Mouse (Mus musculus) 416B (cell line): ENCODE measurements around the gene Ptprn2.

ENCODE experiments used
- DNase-seq: peaks from one replicate; pipeline ENCODE4 v3.0.0; 2011; ENCODE audit warnings: low read depth

The Ptprn2 gene

DNA sequence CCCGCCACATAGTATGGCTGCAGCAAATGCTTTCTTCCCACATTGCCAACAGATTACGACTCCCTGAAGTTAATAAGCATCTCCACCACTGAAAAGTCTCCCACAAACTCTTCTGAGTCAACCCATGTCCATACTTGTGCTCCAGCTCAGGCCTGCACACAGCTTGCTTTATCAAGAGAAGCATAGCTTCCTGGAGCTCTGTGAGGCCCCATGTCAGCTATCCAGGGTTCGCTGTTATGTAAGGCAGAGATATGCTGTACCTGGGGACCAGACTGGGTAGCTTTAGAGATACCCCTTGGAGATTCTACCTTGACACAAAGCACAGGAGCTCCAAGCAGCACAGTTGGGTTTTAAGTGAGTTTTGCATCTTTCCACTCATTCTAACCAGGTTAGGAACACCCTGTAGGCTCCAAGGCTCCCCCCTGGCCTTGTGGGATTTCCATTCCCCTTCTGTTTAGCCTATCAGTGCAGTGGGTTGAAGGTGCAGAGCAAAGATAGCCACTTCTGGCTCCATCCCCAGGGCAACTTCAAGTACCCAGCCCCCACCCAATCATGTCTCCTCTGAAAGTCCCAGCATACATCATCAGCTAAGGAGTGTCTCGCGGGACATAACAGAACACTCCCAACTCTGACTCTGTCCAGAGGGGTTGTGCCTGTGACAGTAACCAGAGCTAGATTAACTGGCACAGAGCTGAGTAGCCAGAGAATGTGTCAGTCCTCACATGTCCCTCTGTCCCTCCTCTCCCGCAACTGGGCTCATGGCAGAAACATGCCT is 572.9 kb downstream of the Ptprn2 start:
- DNase-seq, result no peak

DNA sequence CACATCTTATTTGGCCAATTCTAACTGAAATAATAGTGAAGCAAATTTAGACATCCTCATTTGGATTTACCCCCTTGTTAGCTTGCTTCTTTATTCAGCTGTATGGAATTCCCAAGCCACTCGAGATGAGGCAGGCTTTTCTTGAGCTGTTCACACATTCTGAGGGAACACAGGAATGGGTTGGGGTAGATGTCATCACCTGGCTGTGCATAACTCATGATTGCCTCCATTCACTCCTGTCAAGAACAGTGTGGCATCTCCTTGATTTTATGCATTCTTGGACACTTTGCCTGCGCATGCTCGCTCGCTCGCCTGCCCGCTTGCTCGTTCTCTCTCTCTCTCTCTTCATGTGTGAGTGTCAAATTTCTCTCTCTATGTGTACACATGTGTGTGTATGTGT is 573.5 kb downstream of the Ptprn2 start:
- no peak for DNase-seq

DNA sequence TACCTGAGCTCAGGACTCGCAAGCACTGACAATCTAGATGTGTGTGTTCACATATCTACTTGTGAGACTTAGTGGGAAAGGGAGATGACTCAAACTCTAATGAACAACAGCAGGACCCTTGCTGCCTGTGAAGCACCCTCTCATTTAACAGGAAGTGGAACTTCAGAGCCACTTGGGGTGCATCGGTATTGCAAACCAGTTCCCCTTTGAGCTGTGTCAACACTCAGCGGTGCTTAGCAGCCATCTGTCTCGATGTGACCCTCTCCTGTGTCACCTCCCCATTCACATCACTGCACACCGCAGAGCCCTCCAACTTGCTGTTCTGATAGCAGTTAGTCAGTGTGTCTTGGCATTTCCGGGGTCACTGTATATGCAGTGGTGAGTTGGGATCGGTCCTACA is 592.1 kb downstream of the Ptprn2 start:
- DNase-seq, result no peak

DNA sequence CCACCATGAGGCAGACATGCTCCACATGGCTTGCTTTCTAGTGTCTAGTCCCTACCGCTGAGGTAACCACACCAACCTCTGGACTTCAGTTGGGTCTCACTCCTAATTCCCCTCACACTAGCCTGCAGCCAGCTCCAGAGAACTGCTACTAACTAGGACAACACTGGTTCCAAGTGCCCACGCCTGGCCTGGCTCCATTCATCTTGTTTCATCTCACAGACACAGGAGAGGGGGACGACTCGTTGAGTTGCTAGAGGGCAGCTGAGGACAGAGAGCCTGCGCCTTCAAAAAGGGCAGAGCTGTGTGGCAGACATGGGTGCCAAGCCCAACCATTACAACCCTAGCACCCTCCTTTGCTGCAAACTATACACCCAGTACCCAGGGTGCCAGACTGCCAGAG is 593.4 kb downstream of the Ptprn2 start:
- no peak for DNase-seq

DNA sequence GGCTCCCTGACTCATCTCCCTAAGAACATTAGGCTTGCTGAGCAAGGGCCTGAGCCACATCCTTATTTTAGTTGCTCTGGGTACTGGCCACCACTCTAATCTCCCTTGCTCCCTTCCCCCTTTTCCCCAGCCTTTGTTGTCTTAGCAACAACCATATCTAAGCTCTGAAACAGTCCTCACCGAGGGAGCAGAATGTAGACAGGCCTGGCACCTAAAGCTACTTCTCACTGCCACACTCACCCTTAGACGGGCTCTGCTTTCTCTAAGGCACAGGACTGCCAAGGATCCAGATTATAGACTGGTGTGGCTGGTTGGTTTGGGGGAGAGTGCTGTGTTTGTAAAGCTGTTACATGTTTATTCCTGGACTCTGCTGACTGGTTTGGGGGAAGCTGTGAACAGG is 594.2 kb downstream of the Ptprn2 start:
- no peak for DNase-seq

DNA sequence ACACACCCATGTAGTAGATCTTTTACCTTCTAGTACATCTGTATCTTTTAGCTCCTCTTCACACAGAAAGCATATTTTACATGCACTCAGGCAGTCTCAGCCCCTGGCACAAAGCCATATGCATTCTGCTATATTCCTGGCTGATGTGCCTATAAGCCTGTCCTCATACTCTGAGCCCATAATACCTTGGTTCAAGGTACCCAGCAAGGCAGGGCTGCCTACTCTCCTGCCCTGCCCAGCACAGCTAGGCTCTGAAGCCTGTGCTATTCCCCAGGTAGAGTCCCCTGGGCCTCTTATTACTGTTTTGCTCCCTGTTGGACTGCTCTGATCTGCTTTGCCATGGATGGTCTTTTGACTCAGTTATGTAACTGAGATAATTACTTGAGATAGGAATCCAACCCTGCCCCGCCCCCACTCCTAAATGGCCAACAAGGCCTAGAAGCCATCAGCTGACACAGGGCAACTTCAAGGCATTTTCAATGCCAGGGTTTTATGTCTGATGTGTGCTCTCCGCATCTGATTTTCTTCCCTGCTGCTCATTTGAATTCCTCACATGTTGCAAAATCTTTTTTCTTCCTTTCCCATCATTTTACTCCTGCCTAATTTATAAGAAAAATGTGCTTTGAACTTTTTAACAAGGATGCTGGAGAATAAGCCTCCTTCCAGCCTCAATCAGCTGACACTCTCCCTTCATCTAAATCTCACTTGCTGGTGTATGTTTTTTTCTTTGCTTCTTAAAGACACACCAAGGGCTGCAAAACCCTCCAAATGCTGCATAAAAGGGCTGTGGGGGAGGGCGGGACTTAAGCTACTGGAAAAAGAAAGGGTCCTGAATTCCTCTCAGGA is 598.6 kb downstream of the Ptprn2 start:
- no peak for DNase-seq

DNA sequence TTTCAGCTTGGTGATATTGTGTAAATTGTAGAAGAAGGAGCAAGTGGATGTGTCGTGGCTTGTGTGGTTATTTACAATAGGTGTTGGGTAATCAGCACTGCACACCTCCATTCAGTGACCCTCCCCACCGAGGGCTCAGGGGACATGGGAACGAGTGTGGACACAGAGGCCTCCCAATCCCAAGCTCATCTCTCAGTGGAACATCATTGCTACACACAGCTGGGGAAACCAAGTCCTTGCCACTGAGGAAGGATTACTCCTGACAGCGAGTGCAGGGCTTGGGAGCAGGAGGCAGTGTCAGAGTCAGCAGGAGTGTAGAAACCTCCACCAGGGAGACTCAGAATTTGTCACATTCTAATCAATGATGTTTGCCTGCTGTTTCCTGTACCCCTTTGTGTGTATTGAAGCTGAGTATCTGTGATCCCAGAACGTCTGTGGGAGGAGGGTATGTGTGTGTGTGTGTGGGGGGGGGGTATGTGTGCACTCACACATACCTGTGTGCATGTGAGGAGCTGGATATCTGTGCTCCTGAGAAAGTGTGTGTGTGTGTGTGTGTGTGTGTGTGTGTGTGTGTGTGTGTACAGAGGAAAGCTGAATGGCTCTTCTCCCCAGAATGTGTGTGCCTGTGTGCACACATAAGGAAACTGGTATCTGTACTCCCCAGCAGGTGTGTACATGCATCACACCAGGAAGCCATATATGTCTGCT is 599.3 kb downstream of the Ptprn2 start:
- no peak for DNase-seq

DNA sequence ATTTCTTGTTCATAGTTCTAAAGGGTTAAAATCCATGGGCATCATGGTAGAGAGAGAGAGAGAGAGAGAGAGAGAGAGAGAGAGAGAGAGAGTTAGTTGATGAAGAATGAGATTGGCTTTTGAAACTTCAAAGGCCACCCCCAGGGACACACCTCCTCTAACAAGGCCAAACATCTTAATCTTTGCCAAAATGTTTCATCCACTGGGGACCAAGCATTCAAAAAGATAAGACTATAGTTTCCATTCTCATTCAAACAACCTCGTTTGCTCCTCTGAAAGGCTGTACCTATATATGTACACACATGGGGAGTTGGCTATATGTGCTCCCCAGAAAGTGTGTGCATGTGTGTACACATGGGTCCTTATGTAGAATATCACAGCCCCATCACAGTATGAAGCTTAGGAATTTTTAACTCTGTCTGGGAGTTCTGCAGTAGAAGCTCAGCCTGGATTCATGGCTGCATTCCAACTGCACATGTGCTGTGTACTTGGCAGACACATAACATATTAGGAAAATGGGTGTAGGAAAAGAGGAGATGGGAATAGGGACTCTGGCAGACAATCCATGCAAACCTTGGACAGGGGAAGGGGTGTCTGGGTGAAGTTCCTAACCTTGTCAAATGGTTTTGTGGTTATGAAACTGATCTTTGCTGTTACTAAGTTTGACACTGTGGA is 600.3 kb downstream of the Ptprn2 start:
- no peak for DNase-seq

DNA sequence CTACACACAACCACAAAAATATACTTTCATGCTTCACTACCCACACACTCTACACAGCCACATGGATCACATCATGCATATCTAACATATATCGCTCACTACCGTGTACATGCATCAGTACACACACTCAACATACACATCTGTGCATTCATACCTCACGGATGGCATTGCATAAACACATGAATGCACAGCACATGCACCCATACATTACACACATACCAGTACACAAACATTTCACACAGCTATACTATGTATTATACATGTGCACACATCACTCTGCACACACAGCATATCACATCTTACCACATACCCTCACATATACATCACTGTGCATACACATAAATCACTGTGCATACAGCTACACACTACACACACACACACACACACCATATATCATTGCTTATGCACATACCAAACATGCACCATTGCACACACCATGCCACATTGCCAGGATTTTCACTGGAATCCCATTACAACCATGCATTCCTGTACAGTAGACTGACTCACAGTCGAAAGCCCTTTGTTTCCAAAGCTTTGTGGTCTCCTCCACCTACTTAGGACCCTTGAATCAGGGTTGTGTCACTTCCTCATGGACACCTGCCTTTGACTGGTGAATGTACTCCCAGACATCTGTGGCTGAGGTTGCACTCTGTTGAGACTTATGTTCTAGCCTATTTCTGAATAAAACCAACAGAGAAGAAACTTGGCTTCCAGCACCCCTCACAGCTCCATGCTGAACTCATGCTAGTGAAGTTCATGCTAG is 607.0 kb downstream of the Ptprn2 start:
- no peak for DNase-seq

DNA sequence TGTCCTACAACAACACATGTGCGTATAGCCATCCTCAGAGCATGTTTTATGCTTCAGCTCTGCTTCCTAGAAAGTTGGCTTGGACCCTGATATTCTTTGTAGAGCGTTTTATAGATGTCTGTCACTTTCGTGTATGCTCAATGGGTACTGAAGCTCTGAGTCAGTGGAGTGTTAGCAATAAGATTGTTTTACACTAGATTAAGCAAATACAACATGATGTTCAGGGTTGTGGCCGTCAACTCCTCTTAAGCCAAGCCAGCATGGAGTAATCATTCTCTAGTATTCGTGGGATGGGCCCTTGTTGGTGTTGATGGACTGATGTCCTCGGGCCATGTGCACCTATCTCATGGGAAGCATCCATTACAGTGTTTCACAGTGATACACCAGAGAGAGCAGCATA is 610.4 kb downstream of the Ptprn2 start:
- DNase-seq, result no peak

DNA sequence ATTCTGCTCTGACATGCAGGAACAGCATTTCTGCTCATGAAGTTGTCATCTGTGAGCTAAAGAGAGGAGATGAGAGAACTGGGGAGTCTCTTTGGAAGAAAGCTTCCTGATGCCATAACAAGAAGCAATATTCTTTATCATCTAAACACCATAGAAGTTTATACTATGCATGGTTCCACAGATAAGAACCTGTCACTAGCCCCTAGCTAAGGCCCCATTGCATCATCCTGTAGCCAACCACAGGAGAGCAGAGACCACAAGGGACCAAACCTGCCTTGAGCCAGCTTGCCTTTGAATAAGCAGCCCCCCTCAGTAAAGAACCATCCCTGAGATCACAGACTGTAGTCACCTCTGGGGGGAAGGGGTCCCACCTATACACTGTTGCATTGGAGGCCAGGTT is 612.8 kb downstream of the Ptprn2 start:
- DNase-seq, result no peak

DNA sequence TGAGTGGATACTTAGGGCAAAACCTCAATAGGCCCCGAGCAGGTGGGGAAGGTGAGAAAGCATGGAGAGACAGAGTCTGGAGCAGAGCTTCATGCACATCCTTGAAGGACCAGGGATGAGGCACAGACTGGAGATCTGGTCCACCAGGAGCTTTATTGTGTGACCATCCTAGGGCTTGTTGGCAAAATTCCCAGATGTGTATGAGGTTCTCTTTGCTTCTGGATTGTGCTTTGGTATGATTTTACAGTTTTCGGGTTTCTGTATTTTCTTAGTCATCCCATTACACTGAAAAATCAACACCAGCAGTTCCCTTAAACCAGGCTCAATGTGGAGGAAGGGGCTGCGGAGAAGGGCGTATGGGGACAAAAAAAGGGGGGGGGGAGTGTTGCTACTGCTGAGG is 621.2 kb downstream of the Ptprn2 start:
- no peak for DNase-seq

DNA sequence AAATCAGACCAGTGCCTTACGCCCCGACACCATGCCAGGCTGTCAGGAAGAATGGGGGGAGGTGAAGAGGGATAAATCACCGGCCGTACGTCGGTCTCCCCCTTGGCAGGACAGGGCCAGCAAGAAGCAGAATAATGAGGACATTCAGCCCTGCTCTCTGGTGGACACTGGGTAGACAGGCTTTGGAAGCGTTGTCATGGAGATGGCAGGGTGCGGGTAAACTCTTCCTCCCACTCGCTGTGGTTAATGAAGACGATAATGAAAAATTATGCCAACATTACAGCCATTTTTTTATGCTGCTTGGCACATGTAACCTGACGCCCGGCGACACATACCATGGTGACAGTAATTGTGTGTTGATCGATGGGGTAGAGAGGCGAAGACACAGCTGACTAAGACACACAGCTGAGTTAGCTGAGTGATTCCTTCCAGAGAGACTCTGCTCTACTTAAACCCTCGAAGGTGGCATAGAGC is 621.7 kb downstream of the Ptprn2 start:
- no peak for DNase-seq

DNA sequence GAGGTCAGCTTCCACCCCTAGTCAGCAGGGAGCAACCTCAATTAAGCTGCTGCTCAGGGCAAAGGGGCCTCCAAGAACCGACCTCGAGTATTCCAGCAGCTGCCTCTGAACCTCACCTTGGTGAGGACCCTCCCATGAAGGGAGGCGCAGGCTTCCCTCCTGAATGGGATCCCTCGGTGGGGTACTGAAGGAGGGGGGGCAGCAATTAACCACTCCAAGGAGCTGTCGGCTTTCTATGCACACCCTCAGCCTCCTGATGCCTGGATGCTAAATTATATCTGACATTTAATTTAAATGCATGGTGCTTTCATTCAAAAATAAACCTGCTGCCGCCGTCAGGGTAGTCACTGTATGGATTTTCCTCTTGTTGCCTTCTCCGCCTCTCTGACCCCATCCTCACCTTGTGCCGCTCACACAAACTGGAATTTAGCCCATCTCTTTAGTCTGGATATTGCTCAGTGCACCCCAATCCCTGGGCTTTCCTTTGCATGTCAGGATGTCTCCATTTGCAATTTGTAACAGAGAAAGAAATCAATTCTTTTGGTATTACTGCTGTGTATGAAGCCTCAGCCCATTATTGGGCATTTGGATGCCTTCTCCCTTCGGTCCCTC is 629.8 kb downstream of the Ptprn2 start:
- no peak for DNase-seq

DNA sequence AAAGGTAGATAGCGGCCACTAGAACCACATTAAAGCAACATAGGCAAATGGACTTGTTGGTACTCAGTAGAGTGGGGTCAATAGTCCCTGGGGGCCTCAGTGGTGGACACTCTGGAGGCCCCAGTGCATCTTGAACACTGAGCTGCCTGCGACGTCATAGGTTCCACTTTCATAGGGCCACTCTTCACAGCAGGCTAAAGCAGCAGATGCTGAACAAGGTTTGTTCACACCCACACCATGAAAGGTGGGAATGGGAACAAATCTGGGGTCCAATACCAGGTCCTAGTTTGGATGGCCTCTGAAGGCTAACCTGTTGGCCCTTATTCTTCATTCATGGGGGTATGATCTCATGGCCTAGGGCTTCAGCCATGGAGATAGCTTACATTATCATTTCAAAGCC is 641.6 kb downstream of the Ptprn2 start:
- DNase-seq, result no peak

DNA sequence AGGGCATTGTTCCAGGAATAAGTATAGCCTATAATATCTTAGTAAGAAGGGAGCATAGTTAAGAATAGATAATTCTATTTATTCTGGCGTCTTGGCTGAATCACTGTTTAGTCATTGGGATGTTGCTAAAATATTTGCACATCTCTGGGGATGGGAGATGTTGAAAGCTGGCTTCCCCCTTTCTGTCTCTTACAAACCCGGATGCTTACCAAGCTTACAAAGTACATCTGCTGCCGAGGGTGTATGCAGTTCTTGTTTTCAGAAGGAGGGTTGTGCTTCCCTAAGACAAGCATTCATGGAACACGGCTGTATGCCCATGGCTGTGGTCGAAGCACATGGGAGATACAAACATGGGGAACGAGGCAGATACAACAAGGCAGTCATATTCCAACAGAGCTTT is 642.0 kb downstream of the Ptprn2 start:
- peak; percentile 3 for DNase-seq

DNA sequence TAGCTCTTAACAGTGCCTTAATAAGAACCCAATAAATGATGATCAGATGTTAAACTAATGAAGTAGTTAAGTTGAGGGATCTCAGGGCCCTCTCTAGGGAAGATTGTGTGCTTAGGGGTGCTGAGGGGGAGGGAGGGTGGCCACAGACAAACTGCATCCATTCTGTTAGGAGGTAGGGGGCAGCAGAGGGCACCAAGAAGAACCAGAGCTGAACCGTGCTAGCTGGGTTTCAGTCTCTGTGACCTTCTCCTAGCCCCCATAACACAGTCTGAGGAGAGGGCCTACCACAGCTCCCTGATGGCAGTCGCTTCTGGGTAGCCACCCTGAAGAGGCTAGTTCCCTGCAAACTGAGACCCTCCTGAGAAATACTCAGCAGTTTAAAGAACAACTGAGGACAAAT is 646.6 kb downstream of the Ptprn2 start:
- peak; percentile 15 for DNase-seq

DNA sequence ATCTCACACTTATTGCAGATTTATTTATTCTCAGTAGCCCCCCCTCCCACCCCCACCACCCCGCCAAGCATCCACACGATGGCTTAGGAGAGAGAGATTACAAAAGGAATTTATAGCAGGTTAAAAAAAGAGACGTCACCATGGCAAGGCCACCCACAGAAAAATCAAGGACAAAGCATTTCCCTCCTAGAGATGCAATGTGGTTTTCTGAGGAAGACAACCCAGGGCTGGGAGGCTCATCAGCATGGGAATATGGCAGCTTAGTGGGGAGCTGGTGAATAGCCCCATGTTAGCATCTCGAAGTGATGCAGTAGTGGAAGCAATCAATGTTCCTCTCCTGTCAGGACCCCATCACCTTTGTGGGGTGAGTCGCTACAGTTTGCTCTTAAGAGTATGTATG is 649.7 kb downstream of the Ptprn2 start:
- DNase-seq, result no peak

DNA sequence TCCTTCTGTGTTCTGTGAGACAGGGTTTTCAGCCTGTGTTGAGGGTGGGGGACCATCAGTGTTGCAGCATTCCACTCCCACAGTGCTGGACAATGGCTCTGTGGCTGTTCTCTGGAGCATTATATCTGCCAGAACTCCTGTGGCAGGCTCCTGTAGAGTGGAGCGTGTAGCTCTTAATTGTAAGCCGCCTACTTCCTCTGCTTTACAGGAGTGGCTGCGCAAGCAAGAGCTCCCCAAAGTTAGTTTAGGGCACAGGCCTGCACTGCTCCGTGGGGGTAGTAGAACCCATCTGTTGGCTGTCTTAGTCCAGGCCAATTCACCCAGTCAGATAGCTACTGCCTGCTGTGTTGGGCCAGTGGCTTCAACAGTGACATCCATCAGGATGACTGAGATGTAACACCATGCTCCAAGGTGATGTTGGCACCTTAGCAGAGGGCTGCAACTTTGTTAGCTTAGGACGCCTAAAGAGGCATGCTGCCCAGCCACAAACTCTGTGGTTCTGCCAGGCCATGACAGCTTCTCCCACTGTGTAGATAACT is 651.0 kb downstream of the Ptprn2 start:
- DNase-seq, result no peak

DNA sequence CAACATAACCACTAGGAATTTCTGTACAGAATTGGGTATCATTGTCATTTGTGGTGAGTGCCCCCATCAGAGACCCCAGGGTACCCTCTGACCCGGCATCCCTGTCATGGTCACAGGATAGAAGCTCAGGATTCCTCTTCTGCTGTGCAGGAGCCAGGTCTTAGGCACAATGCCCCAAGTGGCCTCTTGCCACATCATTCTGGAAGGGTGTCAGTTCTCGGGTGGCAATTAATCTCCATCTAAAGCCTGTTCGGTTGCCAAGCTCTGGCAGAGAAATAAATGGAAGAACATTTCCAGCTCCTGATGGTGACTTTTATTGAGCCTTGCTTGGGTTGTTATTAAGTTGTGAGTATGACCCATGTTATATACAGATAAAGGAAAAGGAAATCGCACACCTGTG is 655.4 kb downstream of the Ptprn2 start:
- DNase-seq, result no peak

DNA sequence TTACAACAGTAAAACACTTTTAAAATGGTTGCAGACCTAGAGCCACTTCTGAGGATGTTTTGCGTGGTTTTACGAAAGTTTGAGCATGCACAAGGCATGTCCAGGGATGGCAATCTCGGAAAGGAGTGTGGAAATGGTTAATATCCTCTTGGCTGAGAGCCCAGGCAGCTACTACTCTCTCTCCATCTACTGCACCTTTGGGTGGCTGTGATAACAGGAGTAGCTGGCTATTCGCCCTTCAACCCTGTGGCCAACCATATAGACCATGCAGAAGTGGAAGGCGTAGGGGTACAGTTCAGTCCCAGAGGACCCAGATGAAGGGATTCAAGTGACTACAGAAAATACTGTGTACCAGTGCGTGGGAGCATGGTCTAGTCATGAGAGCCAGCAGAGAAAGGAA is 655.9 kb downstream of the Ptprn2 start:
- DNase-seq, result no peak
